Mouse (Mus musculus): ENCODE data around the gene Slc22a15. TPM values are rescaled to one million over a fixed set of nuclear protein-coding genes. Genes with fewer than 3 reads are reported as not detected.

The Slc22a15 gene
- polyA plus RNA-seq, 1 experiment from 2014 or later: 7.9 TPM

DNA sequence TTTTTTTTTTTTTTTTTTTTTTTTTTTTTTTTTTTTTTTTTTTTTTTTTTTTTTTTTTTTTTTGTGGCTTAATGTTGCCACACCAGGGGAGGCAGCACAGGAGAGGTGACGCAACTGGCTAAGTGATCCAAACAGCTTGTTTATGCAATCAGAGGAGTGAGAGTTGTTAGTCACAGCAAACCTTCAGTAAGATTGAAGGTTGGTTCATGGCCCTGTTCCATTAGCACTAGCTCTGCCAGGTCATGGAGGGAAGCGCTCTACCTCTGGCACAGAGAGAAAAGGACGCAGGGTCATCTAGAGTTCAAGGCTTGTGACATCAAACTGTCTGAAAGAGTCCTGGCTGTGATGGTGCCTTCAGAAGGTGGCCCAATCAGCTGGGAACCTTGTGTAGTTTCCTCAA is 24.3 kb upstream of the Slc22a15 start:
- Histone ChIP-seq H3K4me3 (replicated peaks; ENCODE audit: low read depth, low read length) (no peak overlapping the region), H3K9ac (replicated peaks; ENCODE audit: low read length) (no peak overlapping the region), H3K36me3 (ENCODE audit: control insufficient read depth, insufficient read depth, low read length) (no peaks in the 10 kb centered on the region), H3K27me3 (ENCODE audit: control insufficient read depth, insufficient read depth, low read length) (no peaks in the 10 kb centered on the region), H3K27ac (replicated peaks; ENCODE audit: low read depth, low read length) (no peak overlapping the region), H3K4me2 (ENCODE audit: low read length) (no peak overlapping the region), H3K9me3 (ENCODE audit: control insufficient read depth, low read length) (no peaks in the 10 kb centered on the region), H3K4me1 (ENCODE audit: control insufficient read depth, insufficient read depth, low read length) (0 out of 2 replicates have a peak, but pooled peaks cover 3% of the 10 kb centered on the region)
- WGBS: 85% methylated on average over 3 of the region's 3 CpGs
- no peak for DNase-seq
- ATAC-seq (ENCODE audit: low FRiP score, low TSS enrichment): no peak

DNA sequence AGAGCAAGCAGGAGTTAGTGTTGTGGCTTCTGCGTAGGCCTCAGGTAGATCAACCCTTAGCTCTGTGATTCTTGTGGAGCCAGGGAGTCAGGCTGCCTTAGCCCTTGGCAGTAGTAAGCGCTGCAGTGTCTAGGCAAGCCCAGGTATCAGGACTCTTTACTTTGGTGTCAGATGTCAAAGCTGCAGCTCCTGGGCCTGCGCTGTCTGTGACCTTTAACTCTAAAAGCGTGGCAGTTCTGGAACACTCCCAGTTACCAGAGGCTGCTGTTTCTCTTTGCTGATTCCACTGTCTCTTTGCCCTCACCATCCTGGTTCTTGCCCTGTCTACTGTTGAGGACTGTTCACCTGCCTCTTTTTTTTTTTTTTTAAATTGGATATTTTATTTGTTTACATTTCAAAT is 23.0 kb upstream of the Slc22a15 start:
- Histone ChIP-seq H3K4me3 (replicated peaks; ENCODE audit: low read depth, low read length) (no peak overlapping the region), H3K36me3 (ENCODE audit: control insufficient read depth, insufficient read depth, low read length) (no peaks in the 10 kb centered on the region), H3K4me2 (ENCODE audit: low read length) (no peak overlapping the region), H3K4me1 (ENCODE audit: control insufficient read depth, insufficient read depth, low read length) (0 out of 2 replicates have a peak, but pooled peaks cover 3% of the 10 kb centered on the region), H3K27ac (replicated peaks; ENCODE audit: low read depth, low read length) (no peak overlapping the region), H3K9me3 (ENCODE audit: control insufficient read depth, low read length) (no peaks in the 10 kb centered on the region), H3K9ac (replicated peaks; ENCODE audit: low read length) (no peak overlapping the region), H3K27me3 (ENCODE audit: control insufficient read depth, insufficient read depth, low read length) (no peaks in the 10 kb centered on the region)
- 86% methylated on average over 4 of the region's 4 CpGs for WGBS
- DNase-seq (no peak), ATAC-seq (ENCODE audit: low FRiP score, low TSS enrichment) (no peak)

DNA sequence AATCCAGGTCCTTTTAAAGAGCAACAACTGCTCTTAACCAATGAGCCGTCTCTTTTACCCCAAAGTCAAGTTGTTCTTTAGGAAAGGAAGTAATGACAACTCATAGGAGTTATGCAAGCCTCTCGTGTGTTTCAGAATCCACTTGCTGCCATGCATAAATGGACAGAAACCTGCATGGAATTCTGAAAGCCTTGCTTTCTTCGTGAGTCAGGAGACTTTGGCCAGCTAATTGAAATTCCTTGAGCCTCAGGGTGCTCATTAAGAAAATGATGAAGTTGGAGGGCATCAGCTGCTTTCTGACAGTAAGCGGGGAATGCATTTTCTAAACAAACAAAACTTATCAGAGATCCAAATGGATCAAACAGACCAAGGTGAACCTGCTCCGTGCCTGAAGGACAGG is 21.0 kb upstream of the Slc22a15 start:
- Histone ChIP-seq H3K27me3 (ENCODE audit: control insufficient read depth, insufficient read depth, low read length) (no peaks in the 10 kb centered on the region), H3K9ac (replicated peaks; ENCODE audit: low read length) (no peak overlapping the region), H3K4me3 (replicated peaks; ENCODE audit: low read depth, low read length) (no peak overlapping the region), H3K36me3 (ENCODE audit: control insufficient read depth, insufficient read depth, low read length) (no peaks in the 10 kb centered on the region), H3K9me3 (ENCODE audit: control insufficient read depth, low read length) (no peaks in the 10 kb centered on the region), H3K4me1 (ENCODE audit: control insufficient read depth, insufficient read depth, low read length) (no peaks in the 10 kb centered on the region), H3K4me2 (ENCODE audit: low read length) (no peak overlapping the region), H3K27ac (replicated peaks; ENCODE audit: low read depth, low read length) (no peak overlapping the region)
- WGBS: 78% methylated on average over 5 of the region's 5 CpGs
- ATAC-seq (ENCODE audit: low FRiP score, low TSS enrichment) (no peak), DNase-seq (no peak)

DNA sequence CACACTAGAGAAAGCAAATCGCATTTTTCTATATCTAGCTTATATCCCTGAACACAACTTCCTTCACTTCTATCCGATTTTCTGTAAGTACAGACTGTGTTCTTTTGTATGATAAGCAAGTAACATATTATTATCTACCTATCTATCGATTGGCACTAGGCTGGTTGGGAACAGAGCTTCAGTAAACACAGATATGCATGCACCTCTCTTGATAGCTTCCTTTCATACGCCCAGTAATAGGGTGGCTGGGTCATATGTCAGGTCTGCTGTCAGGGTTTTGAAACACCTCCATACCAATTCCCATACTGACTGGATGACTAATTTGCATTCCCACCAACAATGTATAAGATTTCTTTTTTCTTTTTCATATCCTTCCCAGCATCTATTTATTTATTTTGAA is 16.2 kb upstream of the Slc22a15 start:
- 83% methylated on average over 4 of the region's 4 CpGs for WGBS
- Histone ChIP-seq H3K4me1 (ENCODE audit: control insufficient read depth, insufficient read depth, low read length) (no peaks in the 10 kb centered on the region), H3K27me3 (ENCODE audit: control insufficient read depth, insufficient read depth, low read length) (no peaks in the 10 kb centered on the region), H3K9ac (replicated peaks; ENCODE audit: low read length) (no peak overlapping the region), H3K4me3 (replicated peaks; ENCODE audit: low read depth, low read length) (no peak overlapping the region), H3K27ac (replicated peaks; ENCODE audit: low read depth, low read length) (no peak overlapping the region), H3K36me3 (ENCODE audit: control insufficient read depth, insufficient read depth, low read length) (no peaks in the 10 kb centered on the region), H3K4me2 (ENCODE audit: low read length) (no peak overlapping the region), H3K9me3 (ENCODE audit: control insufficient read depth, low read length) (no peaks in the 10 kb centered on the region)
- ATAC-seq (ENCODE audit: low FRiP score, low TSS enrichment) (no peak), DNase-seq (no peak)

DNA sequence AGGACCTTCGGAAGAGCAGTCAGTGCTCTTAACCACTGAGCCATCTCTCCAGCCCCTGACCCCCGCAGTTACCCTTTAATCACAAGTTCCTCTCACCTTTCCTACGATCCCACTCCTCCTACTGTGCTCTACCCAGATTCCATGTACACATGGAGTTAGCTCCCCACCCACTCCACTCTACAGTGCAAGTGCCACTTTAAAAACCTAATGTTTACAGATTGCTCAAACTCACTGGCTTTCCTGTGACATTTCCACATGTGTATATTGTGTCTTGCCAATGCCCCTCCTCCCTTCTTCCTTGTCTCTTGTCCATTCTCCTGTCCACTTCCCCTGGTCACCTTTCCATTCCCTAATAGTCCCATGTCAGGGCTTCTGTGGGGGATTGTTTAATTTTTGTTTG is 15.6 kb upstream of the Slc22a15 start:
- WGBS: 89% methylated on average over 3 of the region's 3 CpGs
- no peak for ATAC-seq (ENCODE audit: low FRiP score, low TSS enrichment)
- Histone ChIP-seq H3K9ac (replicated peaks; ENCODE audit: low read length) (no peak overlapping the region), H3K4me2 (ENCODE audit: low read length) (no peak overlapping the region), H3K27me3 (ENCODE audit: control insufficient read depth, insufficient read depth, low read length) (no peaks in the 10 kb centered on the region), H3K4me3 (replicated peaks; ENCODE audit: low read depth, low read length) (no peak overlapping the region), H3K9me3 (ENCODE audit: control insufficient read depth, low read length) (no peaks in the 10 kb centered on the region), H3K36me3 (ENCODE audit: control insufficient read depth, insufficient read depth, low read length) (no peaks in the 10 kb centered on the region), H3K4me1 (ENCODE audit: control insufficient read depth, insufficient read depth, low read length) (no peaks in the 10 kb centered on the region), H3K27ac (replicated peaks; ENCODE audit: low read depth, low read length) (no peak overlapping the region)
- DNase-seq: no peak

DNA sequence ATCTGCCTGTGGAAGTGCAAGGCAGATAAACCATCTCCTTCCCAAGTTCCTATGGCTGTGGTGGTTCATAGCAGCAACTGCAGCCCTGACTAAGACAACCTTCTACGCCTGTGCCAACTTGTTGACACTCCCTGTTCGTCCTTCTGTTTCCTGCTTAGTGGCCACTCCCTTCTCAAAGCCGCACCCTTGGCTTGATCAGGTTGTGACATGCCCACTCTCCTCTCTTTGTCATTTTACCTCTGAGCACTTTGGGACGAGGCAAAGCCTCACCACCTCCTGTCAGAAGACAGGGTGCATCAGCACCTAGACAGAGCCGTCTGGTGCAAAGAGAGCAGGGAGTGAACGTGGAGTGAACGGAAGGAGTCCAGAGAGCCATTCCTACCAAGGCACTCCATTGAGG is 14.9 kb upstream of the Slc22a15 start:
- H3K36me3 ChIP-seq (ENCODE audit: control insufficient read depth, insufficient read depth, low read length): no peaks in the 10 kb centered on the region
- no peak for DNase-seq
- no peak for ATAC-seq (ENCODE audit: low FRiP score, low TSS enrichment)
- no peak overlapping the region for H3K4me2 ChIP-seq (ENCODE audit: low read length)
- no peak overlapping the region for H3K9ac ChIP-seq (replicated peaks; ENCODE audit: low read length)
- WGBS: 78% methylated on average over 7 of the region's 7 CpGs
- H3K27me3 ChIP-seq (ENCODE audit: control insufficient read depth, insufficient read depth, low read length): no peaks in the 10 kb centered on the region
- no peaks in the 10 kb centered on the region for H3K4me1 ChIP-seq (ENCODE audit: control insufficient read depth, insufficient read depth, low read length)
- H3K9me3 ChIP-seq (ENCODE audit: control insufficient read depth, low read length): no peaks in the 10 kb centered on the region
- no peak overlapping the region for H3K4me3 ChIP-seq (replicated peaks; ENCODE audit: low read depth, low read length)
- no peak overlapping the region for H3K27ac ChIP-seq (replicated peaks; ENCODE audit: low read depth, low read length)

DNA sequence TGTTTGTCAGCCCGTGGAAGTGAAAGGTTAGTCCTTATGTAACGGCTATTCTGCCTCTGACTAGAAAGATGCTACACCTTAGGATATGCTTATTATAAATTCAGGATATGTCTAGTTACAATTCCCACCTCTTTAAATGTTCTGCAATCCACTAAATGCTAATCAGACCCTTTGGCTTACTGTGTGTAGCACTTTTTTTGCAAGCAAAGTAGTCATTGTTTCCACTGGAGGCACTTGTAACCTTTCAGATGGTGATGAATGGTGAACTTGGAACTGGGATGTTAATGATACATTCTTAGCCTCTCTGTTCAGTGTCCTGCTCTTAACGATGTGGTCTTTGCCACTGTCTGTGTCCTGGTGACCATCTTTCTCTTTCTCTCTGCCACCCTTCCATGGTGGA is 12.1 kb upstream of the Slc22a15 start:
- Histone ChIP-seq H3K9ac (replicated peaks; ENCODE audit: low read length) (no peak overlapping the region), H3K4me1 (ENCODE audit: control insufficient read depth, insufficient read depth, low read length) (peaks cover 3% of the 10 kb centered on the region; the same call in 1 of the 2 replicates), H3K9me3 (ENCODE audit: control insufficient read depth, low read length) (no peaks in the 10 kb centered on the region), H3K27ac (replicated peaks; ENCODE audit: low read depth, low read length) (no peak overlapping the region), H3K4me2 (ENCODE audit: low read length) (no peak overlapping the region), H3K4me3 (replicated peaks; ENCODE audit: low read depth, low read length) (no peak overlapping the region), H3K36me3 (ENCODE audit: control insufficient read depth, insufficient read depth, low read length) (no peaks in the 10 kb centered on the region), H3K27me3 (ENCODE audit: control insufficient read depth, insufficient read depth, low read length) (no peaks in the 10 kb centered on the region)
- WGBS: 58% methylated on average over 3 of the region's 3 CpGs
- DNase-seq (no peak), ATAC-seq (ENCODE audit: low FRiP score, low TSS enrichment) (no peak)

DNA sequence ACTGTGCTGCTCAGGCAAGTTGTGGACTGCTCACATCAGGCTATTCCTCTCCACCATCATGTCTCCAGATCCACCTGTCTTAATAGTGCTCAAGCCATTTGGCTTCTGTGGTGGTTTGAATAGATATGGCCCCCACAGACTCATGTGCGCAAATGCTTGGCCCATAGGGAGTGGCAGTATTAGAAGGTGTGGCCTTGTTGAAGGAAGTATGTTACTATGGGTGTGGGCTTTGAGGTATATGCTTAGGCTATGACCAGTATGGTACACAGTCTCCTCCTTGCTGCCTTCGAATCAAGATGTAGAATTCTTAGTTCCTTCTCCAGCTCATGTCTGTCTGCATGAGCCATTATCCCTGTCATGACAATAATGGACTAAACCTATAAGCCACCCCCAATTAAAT is 9.6 kb upstream of the Slc22a15 start:
- no peak for ATAC-seq (ENCODE audit: low FRiP score, low TSS enrichment)
- peaks cover 9% of the 10 kb centered on the region for H3K4me1 ChIP-seq (ENCODE audit: control insufficient read depth, insufficient read depth, low read length)
- H3K4me2 ChIP-seq (ENCODE audit: low read length): no peak overlapping the region
- WGBS: 95% methylated on average over 2 of the region's 2 CpGs
- no peak overlapping the region for H3K4me3 ChIP-seq (replicated peaks; ENCODE audit: low read depth, low read length)
- H3K36me3 ChIP-seq (ENCODE audit: control insufficient read depth, insufficient read depth, low read length): no peaks in the 10 kb centered on the region
- H3K9me3 ChIP-seq (ENCODE audit: control insufficient read depth, low read length): no peaks in the 10 kb centered on the region
- H3K9ac ChIP-seq (replicated peaks; ENCODE audit: low read length): no peak overlapping the region
- no peak for DNase-seq
- H3K27ac ChIP-seq (replicated peaks; ENCODE audit: low read depth, low read length): no peak overlapping the region
- no peaks in the 10 kb centered on the region for H3K27me3 ChIP-seq (ENCODE audit: control insufficient read depth, insufficient read depth, low read length)

DNA sequence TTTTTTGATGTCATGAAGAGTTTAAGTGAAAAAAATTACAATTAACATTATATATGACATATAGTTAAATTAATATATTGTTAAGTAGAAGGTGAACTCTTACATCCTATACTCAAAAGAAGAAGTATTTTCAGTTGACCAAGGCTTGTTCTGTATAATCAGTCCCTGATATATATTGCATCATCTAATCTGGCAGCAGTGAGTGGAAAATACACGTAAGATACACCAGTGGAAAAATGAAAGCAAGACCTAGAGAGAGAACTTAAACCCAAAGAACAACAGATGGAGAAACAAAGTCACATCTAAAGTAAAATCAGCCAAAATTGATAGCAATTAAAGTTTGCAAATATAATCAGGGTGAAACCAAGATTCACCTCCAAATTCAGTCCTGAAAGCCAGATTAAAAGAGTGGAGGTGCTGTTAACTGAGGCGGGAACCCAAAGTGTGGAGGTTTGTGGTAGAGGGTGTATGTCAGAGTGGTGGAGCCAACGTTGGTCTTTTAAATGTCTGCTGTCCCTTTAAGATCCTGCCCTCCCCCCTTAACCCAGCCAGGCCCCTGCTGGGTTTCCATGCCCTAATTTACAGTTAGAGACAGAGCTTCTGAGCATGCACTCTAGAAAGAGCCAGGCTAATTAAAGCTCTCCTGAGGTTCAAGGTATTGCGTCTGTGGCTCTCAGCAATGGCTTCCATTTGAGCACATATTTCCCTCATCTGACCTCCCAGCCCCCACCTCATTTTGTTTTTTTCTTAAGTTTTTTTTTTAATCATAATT is 5.0 kb upstream of the Slc22a15 start:
- ATAC-seq (ENCODE audit: low FRiP score, low TSS enrichment) (peak; percentile 64; the same call in 1 of the 2 replicates), DNase-seq (peak; percentile 71)
- peaks cover 19% of the 10 kb centered on the region for H3K4me1 ChIP-seq (ENCODE audit: control insufficient read depth, insufficient read depth, low read length)
- H3K9me3 ChIP-seq (ENCODE audit: control insufficient read depth, low read length): no peaks in the 10 kb centered on the region
- H3K4me3 ChIP-seq (replicated peaks; ENCODE audit: low read depth, low read length): no peak overlapping the region
- no peaks in the 10 kb centered on the region for H3K36me3 ChIP-seq (ENCODE audit: control insufficient read depth, insufficient read depth, low read length)
- 48% methylated on average over 4 of the region's 4 CpGs for WGBS
- H3K9ac ChIP-seq (replicated peaks; ENCODE audit: low read length): no peak overlapping the region
- H3K4me2 ChIP-seq (ENCODE audit: low read length): no peak overlapping the region
- no peak overlapping the region for H3K27ac ChIP-seq (replicated peaks; ENCODE audit: low read depth, low read length)
- H3K27me3 ChIP-seq (ENCODE audit: control insufficient read depth, insufficient read depth, low read length): no peaks in the 10 kb centered on the region

Data from midbrain, embryonic 14.5 days (tissue).